Mouse (Mus musculus) cortical plate, adult 2 months (tissue): ENCODE data around the gene Nit1.

Experiments
- CTCF ChIP-seq: fragments of 200-500 bp; IDR thresholded peaks from 2 replicates; pipeline ENCODE4 v1.5.1; 2011; ENCODE audit warnings: mild to moderate bottlenecking, control low read depth, low read length; ENCODE audit not compliant: insufficient read depth; ENCODE audit errors: extremely low read depth
- POLR2A ChIP-seq: fragments of 200-500 bp; IDR thresholded peaks from 2 replicates; pipeline ENCODE4 v1.6.1; 2011; ENCODE audit warnings: mild to moderate bottlenecking, low read length, control low read depth; ENCODE audit not compliant: insufficient read depth; ENCODE audit errors: extremely low read depth

DNA sequence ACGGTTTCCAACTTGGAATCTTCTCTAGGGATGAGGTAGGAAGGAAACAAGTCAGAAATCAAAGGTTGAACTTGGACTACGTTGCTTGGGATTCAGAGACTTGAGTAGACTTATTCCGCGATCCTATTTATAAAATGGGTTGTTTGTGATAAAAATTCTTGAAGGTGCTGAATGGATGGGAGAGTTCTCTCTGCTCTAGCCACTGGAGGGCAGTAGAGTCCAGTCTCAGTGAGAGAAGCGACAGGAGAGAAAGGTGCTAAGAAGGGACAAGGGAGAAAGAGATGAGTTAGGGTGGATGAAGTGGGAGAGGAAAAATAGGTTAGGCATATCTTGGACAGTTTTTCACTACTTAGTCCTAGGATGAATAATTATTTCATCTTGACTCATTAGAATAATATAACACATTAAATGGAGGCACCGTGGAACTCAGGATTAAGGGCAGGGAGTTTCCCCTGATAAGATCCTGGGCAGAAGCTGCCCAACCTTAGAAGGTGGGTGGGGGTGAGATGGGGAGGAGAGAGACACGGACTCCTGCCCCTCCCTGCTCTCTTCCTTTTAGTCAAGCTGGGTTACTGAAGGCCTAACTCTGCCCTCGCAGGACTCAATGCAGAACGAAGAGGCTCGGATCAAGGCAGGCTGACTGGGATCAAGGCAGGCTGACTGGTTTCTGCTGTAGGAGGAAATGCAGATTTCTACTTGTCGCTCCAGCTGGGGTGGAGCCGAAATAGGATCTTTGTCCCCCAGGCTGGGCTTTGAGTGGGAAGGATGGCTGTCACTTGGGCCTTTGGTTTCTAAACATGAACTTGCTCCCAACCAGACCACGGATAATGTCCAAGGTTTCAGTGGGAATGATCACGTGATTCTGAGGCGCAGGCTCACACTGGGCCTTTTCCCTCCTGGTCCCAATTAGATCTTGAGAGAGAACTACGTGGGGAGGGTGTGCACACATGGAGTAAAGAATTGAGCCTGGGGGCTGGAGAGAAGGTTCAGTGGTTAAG is 16.0 kb upstream of the Nit1 start:
- TF ChIP-seq CTCF (peak; percentile 91), POLR2A (no peak)
